Mouse (Mus musculus) limb, embryonic 15.5 days (tissue): ENCODE measurements around the gene Slc40a1. TPM values are rescaled to one million over a fixed set of nuclear protein-coding genes. Genes with fewer than 3 reads are reported as not detected.

Experiments used
- ATAC-seq: fragments of 200-750 bp; cut with Nextera tagmentation; 2 replicates; pipeline ENCODE4 v1.8.0; 2017; ENCODE audit warnings: low read depth, moderate TSS enrichment; ENCODE audit not compliant: insufficient number of reproducible peaks, low FRiP score, low TSS enrichment
- H3K27ac ChIP-seq: fragments of 300-500 bp; sonication (generic); 2 replicates; pipeline ENCODE4 v1.5.1; 2015; ENCODE audit warnings: moderate library complexity, mild to moderate bottlenecking, inconsistent platforms
- H3K27me3 ChIP-seq: fragments of 300-500 bp; sonication (generic); 2 replicates; pipeline ENCODE4 v1.6.1; 2015; ENCODE audit warnings: inconsistent platforms
- H3K36me3 ChIP-seq: fragments of 300-500 bp; sonication (generic); 2 replicates; pipeline ENCODE4 v1.6.1; 2015; ENCODE audit warnings: inconsistent platforms
- H3K4me1 ChIP-seq: fragments of 300-500 bp; sonication (generic); 2 replicates; pipeline ENCODE4 v1.6.1; 2015; ENCODE audit warnings: inconsistent platforms
- H3K4me2 ChIP-seq: fragments of 300-500 bp; sonication (generic); 2 replicates; pipeline ENCODE4 v1.6.1; 2015; ENCODE audit warnings: mild to moderate bottlenecking, inconsistent platforms
- H3K4me3 ChIP-seq: fragments of 300-500 bp; sonication (generic); 2 replicates; pipeline ENCODE4 v1.5.1; 2015; ENCODE audit warnings: mild to moderate bottlenecking, inconsistent platforms
- H3K9ac ChIP-seq: fragments of 300-500 bp; sonication (generic); 2 replicates; pipeline ENCODE4 v1.6.1; 2015; ENCODE audit warnings: inconsistent platforms
- H3K9me3 ChIP-seq: fragments of 300-500 bp; sonication (generic); 2 replicates; pipeline ENCODE4 v1.6.1; 2016; ENCODE audit warnings: inconsistent platforms
- WGBS: fragments of 180-500 bp; shearing (Covaris S2); methylation state at CpG from one replicate; pipeline ENCODE4 v1.1.7; 2015; 5-methylcytosine and 5-hydroxymethylcytosine counted together
- polyA plus RNA-seq: library from polyadenylated mRNA; unstranded; fragments of >200 nt; fragmentation: Nextera tagmentation; extraction: Ambion mirVana; gene quantifications from 2 replicates; pipeline ENCODE4 v1.2.1, GENCODE M21; 2015

Gene Slc40a1
- polyA plus RNA-seq = 46.5 and 51.7 TPM in 2 replicates

DNA sequence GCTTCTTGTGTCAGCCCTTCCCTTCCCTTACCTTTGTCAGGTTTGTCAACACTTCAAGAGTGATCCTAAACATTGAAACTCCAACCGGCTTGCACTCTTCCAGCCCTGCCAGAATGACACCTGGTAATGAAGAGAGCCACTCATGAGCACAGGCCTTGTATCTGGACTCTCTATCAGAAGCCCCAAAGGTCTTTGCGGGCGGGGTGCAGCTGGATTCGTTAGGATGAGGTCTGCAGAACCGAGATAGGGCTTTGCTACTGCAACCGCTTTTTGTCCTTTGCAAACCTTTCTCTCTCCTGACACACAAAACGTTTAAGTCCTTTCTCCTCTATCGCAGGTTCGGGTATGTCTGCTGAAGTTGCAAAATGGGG, at the start of gene Slc40a1:
TSS of gene Slc40a1 (minus strand) at position 131 of the 371 bp plus-strand sequence.
- Histone ChIP-seq H3K9ac (peak within 1 kb of the TSS; percentile 42), H3K27ac (no peak within 1 kb of the TSS), H3K4me1 (peaks cover 4% of the 10 kb centered on the region; the same call in 1 of the 2 replicates), H3K4me3 (peak within 1 kb of the TSS; percentile 66), H3K9me3 (no peaks in the 10 kb centered on the region), H3K27me3 (peaks cover 9% of the 10 kb centered on the region), H3K36me3 (no peaks in the 10 kb centered on the region), H3K4me2 (peak within 1 kb of the TSS; percentile 94)
- 31% methylated on average over 9 of the region's 9 CpGs for WGBS
- ATAC-seq = no peak

DNA sequence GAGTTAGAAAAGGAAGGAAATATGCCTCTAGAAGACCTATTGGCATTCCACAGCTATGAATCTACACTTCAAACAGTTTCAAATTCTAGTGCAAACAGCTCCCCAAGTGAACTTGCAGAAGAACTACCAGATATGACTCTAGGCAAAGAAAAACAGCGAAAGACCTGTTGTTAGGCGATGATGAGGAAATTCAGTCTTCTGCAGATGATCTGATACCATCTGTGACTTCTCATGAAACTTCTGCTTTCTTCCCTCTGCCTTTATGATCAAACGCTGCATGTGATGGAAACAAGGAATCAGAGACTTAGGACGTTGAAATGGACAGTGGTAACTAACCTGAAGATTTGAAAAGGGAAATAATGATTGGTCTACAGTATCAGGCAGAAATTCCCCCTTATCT, 45.0 kb upstream of the Slc40a1 start:
- H3K4me3 ChIP-seq = no peak overlapping the region
- no peaks in the 10 kb centered on the region for H3K27me3 ChIP-seq
- H3K4me2 ChIP-seq = no peak overlapping the region
- no peak overlapping the region for H3K9ac ChIP-seq
- no peaks in the 10 kb centered on the region for H3K9me3 ChIP-seq
- WGBS = 82% methylated on average over 4 of the region's 4 CpGs
- H3K4me1 ChIP-seq = no peaks in the 10 kb centered on the region
- no peaks in the 10 kb centered on the region for H3K36me3 ChIP-seq
- no peak for ATAC-seq
- H3K27ac ChIP-seq = no peak overlapping the region

DNA sequence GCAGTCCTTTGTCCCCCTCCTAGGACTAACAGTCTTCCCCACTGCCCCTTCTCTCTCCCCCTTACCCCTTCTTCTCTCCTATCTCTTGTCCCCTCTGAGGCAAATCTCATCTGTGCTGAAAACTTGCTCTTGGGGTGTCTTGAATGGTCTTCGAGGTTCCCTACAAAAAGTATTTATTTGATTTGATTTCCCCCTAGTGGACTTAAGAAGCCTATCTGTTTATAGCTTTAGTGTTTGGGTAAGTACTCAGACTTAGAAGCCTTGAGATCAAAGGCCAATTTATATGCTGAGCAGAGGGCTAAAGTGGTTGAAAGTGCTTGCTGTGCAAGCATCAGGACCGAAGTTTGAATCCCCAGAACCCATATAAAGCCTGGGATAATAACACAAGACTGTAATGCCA, 22.7 kb upstream of the Slc40a1 start:
- H3K9ac ChIP-seq = no peak overlapping the region
- H3K36me3 ChIP-seq = no peaks in the 10 kb centered on the region
- WGBS = 61% methylated on average over 2 of the region's 2 CpGs
- H3K4me2 ChIP-seq = no peak overlapping the region
- no peaks in the 10 kb centered on the region for H3K9me3 ChIP-seq
- H3K4me3 ChIP-seq = no peak overlapping the region
- ATAC-seq = no peak
- H3K4me1 ChIP-seq = no peaks in the 10 kb centered on the region
- H3K27me3 ChIP-seq = no peaks in the 10 kb centered on the region
- no peak overlapping the region for H3K27ac ChIP-seq

DNA sequence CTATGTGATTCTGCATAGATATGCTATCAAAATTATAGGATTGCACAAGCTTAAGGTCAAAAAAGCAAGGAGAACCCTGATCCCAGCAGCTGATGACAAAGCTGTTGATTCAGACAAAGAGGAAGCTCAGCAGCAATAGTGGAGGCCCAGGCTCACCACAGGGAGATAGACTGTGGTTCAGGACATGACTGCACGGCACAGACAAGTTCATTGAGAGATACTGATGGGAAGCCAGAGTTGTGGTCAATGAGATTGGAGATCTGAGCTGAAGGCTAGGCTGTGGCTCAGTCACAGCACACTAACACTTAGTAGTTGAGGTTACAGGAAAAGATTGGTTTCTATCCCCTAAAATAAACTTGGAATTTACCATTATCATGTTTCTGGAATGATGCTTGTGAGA, 21.5 kb upstream of the Slc40a1 start:
- Histone ChIP-seq H3K9ac (no peak overlapping the region), H3K27ac (no peak overlapping the region), H3K27me3 (no peaks in the 10 kb centered on the region), H3K4me1 (no peaks in the 10 kb centered on the region), H3K4me3 (no peak overlapping the region), H3K4me2 (no peak overlapping the region), H3K9me3 (no peaks in the 10 kb centered on the region), H3K36me3 (no peaks in the 10 kb centered on the region)
- ATAC-seq = no peak
- WGBS = 71% methylated on average over 1 of the region's 1 CpGs

DNA sequence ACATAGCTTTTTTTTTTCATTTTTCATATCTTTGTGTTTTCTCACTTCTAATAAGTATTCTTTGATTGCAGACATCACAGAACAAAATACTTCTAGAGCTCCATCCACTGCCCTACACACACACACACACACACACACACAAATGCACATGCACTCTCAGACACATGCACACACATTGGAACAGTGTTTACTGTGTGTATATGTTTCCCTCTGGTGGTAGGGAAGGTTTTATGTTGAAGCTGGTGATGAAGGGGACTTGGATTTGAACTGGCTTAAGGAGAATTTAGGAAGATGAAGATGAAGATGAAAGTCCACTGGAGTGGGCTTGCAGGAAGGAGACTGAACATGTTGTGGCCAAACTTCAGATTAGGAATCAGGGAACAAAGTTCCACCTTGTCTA, 4.8 kb upstream of the Slc40a1 start:
- Histone ChIP-seq H3K36me3 (no peaks in the 10 kb centered on the region), H3K27ac (no peak overlapping the region), H3K9ac (no peak overlapping the region), H3K27me3 (peaks cover 6% of the 10 kb centered on the region), H3K4me3 (no peak overlapping the region), H3K9me3 (no peaks in the 10 kb centered on the region), H3K4me2 (no peak overlapping the region), H3K4me1 (peaks cover under 1% of the 10 kb centered on the region; the same call in 1 of the 2 replicates)
- ATAC-seq = no peak

DNA sequence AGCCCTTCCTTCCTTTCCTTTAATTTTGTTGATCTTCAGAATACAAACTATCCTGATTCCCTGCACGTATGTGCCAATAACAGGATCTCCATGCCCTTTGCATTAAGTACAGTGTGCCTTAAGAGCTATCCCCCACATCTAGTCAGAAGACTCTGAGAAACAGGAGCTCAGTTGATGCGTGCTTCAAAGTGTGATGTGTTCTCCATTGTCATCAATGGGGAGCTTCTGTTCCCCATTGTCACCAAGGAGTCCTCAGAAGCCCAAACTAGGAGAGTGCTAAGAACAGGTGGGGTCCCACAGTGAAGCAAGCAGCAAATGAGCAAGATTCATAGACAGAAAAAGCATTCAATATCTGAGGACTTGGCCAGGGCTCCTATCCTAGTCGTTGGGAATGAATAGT, 588 bp upstream of the Slc40a1 start:
- H3K27ac ChIP-seq = no peak overlapping the region

DNA sequence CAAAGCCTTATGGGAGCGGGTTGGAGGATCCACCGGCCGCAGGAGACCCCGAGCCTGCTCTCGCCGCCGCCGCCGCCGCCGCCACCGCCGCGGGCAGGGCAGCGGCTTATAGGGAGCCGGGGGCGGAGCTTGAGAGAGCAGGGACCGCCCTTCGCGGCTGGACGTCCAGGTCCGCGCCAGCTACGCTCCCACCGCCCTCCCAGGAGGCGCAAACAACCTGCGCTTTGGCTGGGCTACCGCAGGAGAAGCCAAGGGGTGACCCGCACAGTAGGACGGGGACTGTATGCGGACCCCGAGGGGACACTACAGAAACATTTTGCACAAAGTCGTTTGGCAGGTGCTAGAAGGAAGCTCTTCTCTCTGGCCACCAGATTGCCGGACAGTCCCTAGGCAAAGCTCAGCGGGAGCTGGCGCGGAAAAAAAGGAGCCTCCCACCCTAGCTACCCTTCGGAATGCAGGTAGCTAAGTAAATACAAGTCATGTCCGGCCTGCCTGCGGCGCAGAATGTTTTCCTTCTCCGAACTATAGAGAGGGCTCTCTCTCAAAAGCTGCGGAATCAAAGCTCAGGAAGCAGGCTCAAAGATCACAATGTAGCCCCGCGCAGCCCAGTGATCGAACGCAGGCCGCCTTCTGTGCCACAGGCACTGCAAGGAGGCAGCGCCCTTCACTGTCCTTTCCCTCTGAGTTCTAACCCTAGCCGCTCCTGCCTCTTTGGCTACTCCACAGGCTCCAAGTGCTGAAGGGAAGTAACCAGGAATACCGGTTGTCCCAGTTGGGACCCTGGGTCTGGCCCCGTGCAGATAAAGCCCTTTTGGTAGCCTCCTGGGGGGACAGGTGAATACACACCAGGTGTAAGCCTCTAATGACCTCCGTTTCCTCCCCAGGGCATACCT, 577 bp downstream of the Slc40a1 start:
- H3K27ac ChIP-seq = no peak overlapping the region
- 2% methylated on average over 53 of the region's 53 CpGs for WGBS

More for the DNA sequence above, 588 bp upstream of the Slc40a1 start:
- Histone ChIP-seq H3K36me3 (no peaks in the 10 kb centered on the region), H3K4me3 (no peak overlapping the region), H3K27me3 (peaks cover 9% of the 10 kb centered on the region), H3K9ac (no peak overlapping the region), H3K4me1 (peaks cover 4% of the 10 kb centered on the region; the same call in 1 of the 2 replicates), H3K9me3 (no peaks in the 10 kb centered on the region), H3K4me2 (no peak overlapping the region)
- ATAC-seq = no peak
- WGBS = 45% methylated on average over 3 of the region's 3 CpGs

DNA sequence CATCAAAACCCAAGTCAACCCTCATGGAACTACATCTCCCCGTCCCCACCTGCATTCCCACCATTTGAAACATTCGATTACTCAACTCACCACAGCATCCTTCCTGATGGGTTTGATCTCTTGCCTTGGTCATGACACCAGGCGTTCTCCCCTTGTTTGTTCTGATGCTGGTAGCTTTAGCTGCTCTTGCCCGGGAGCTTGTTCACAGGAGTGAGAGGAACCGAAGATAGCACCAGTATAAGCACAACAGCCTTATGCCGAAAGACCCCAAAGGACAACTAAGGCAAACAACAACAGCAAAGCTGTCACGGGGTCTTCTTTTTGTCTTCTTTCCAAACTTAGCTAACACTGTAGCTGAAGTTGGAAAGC, 1.2 kb downstream of the Slc40a1 start:
- Histone ChIP-seq H3K4me3 (peak overlapping the region; percentile 66), H3K27ac (no peak overlapping the region), H3K27me3 (peaks cover 9% of the 10 kb centered on the region), H3K4me2 (peak overlapping the region; percentile 94), H3K9me3 (no peaks in the 10 kb centered on the region), H3K9ac (peak overlapping the region; percentile 42; the same call in 1 of the 2 replicates), H3K36me3 (no peaks in the 10 kb centered on the region), H3K4me1 (peaks cover 4% of the 10 kb centered on the region; the same call in 1 of the 2 replicates)
- WGBS = 13% methylated on average over 7 of the region's 7 CpGs
- no peak for ATAC-seq

More for the DNA sequence above, 577 bp downstream of the Slc40a1 start:
- peak overlapping the region; percentile 66 for H3K4me3 ChIP-seq
- peak; percentile 80 for ATAC-seq
- peaks cover 9% of the 10 kb centered on the region for H3K27me3 ChIP-seq
- H3K4me2 ChIP-seq = peak overlapping the region; percentile 94
- H3K9me3 ChIP-seq = no peaks in the 10 kb centered on the region
- H3K4me1 ChIP-seq = peaks cover 4% of the 10 kb centered on the region; the same call in 1 of the 2 replicates
- H3K9ac ChIP-seq = peak overlapping the region; percentile 42
- no peaks in the 10 kb centered on the region for H3K36me3 ChIP-seq

DNA sequence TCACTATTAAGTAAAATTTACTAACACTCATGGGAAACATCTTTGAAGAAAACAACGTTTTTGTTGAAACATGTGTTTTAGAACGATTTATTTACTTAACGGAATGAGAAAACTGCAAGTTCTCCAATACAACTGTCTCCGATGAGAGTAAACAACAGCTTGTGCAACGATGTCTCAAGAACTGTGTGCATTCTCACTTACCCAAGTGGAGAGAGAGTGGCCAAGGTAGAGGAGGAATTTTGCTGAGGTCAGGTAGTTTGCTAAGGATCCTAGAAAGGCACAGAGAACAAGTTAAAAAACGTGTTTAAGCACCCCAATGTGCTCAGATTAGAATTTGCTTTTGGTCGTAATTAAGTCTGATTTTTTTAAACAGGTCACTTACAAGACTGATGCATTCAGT, 1.8 kb downstream of the Slc40a1 start:
- no peaks in the 10 kb centered on the region for H3K36me3 ChIP-seq
- ATAC-seq = no peak
- peak overlapping the region; percentile 66 for H3K4me3 ChIP-seq
- H3K27ac ChIP-seq = no peak overlapping the region
- WGBS = 58% methylated on average over 7 of the region's 7 CpGs
- H3K9ac ChIP-seq = no peak overlapping the region
- H3K9me3 ChIP-seq = no peaks in the 10 kb centered on the region
- H3K4me2 ChIP-seq = peak overlapping the region; percentile 94
- peaks cover 4% of the 10 kb centered on the region; the same call in 1 of the 2 replicates for H3K4me1 ChIP-seq
- H3K27me3 ChIP-seq = peaks cover 9% of the 10 kb centered on the region

DNA sequence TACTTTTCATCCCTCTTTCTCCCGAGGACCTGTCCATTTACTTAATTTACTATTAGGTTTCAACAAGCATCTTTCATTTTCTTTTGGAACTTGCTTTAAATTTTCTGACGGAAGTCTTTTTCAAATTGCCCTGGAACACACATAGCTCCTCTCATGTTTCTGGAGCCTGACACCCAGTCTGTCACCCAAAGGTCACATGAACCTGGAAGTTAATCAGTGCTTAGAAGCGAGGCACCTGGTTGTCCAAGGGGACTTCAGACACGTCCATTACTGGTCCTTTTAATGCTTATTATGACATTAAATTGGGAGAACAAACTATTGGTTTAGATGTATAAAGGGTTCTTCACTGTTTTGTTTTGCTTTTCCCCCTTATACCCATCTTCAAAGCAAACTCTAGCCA, 3.0 kb downstream of the Slc40a1 start:
- peaks cover 9% of the 10 kb centered on the region for H3K27me3 ChIP-seq
- H3K27ac ChIP-seq = no peak overlapping the region
- 63% methylated on average over 4 of the region's 4 CpGs for WGBS
- no peak overlapping the region for H3K4me2 ChIP-seq
- no peak overlapping the region for H3K9ac ChIP-seq
- H3K4me3 ChIP-seq = no peak overlapping the region
- peaks cover 4% of the 10 kb centered on the region; the same call in 1 of the 2 replicates for H3K4me1 ChIP-seq
- no peaks in the 10 kb centered on the region for H3K9me3 ChIP-seq
- no peaks in the 10 kb centered on the region for H3K36me3 ChIP-seq
- no peak for ATAC-seq

DNA sequence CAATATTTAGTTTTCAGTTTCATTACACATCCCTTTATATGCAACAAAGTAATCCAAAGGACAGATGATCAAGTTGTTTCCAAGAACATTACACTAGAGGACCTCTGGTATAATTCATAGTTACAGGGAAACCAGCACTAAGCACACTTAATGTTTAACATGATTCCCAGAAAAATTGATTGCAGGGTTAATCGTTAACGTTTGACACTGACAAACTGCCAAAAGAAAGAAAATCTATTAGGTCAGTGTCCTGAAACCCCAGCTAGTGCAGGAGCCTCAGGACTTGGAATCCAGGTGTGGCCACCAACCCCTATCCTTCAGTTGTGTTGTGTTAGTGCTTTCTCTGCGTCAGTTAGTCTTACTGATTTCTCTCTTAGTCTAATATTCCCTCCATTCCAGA, 5.6 kb downstream of the Slc40a1 start:
- H3K4me3 ChIP-seq = no peak overlapping the region
- H3K9me3 ChIP-seq = no peaks in the 10 kb centered on the region
- no peak overlapping the region for H3K9ac ChIP-seq
- ATAC-seq = no peak
- 83% methylated on average over 3 of the region's 3 CpGs for WGBS
- no peak overlapping the region for H3K27ac ChIP-seq
- H3K36me3 ChIP-seq = no peaks in the 10 kb centered on the region
- H3K4me1 ChIP-seq = no peaks in the 10 kb centered on the region; the same call in 1 of the 2 replicates
- H3K4me2 ChIP-seq = no peak overlapping the region
- no peaks in the 10 kb centered on the region for H3K27me3 ChIP-seq

DNA sequence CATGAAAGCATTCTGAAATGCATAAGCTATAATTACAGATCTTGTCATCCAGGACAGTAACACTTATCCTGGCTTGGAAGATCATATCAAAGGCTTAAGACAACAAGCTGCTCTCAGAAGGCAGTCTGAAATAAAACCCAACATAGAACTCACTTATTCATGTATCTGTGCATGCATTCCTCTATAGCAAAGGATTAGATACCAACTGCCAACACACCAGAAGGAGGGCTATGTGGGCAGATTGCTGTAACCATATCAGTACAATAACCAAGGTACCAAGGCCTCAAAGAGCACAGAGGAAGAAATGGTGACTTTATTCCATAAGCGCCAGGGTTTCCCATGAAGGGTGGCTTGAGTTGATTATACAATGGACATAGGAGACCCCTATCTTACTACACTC, 6.6 kb downstream of the Slc40a1 start:
- Histone ChIP-seq H3K9ac (no peak overlapping the region), H3K4me2 (no peak overlapping the region), H3K27ac (no peak overlapping the region), H3K4me1 (no peaks in the 10 kb centered on the region), H3K27me3 (no peaks in the 10 kb centered on the region), H3K9me3 (no peaks in the 10 kb centered on the region), H3K4me3 (no peak overlapping the region), H3K36me3 (no peaks in the 10 kb centered on the region)
- 83% methylated on average over 1 of the region's 1 CpGs for WGBS
- ATAC-seq = no peak
